Mouse (Mus musculus): ENCODE results near the gene Tectb. TPM values are rescaled to one million over a fixed set of nuclear protein-coding genes. Genes with fewer than 3 reads are reported as not detected.

Gene Tectb
- polyA plus RNA-seq, 1 experiment: 0.09 TPM

DNA sequence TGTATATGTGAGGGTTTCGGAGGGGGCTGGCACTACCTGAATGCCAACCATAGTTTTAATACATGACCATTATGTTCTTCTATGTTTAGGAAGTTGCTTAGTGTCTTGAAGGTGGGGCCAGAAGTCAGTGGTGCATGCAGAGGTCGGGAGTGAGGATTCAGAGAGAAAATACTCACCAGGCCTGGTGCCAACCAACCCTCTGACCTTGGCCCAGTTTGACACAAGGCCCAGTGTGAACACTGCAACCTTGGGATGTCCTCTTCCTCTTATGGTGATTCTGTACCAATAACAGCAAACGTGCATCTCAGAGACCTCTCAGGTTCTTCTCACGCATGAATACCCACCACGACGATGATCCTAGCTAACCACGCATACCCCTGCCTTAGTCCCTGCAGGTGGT lies 42.0 kb upstream of the Tectb start:
- Histone ChIP-seq H3K27me3 (replicated peaks; ENCODE audit: control insufficient read depth, insufficient read depth, low read length) (no peaks in the 10 kb centered on the region), H3K4me1 (ENCODE audit: control insufficient read depth, insufficient read depth, low read length) (peaks cover 46% of the 10 kb centered on the region), H3K36me3 (ENCODE audit: control insufficient read depth, insufficient read depth, low read length) (no peaks in the 10 kb centered on the region), H3K27ac (ENCODE audit: insufficient read depth, low read depth, low read length) (peak overlapping the region; percentile 80), H3K4me3 (ENCODE audit: insufficient read depth, low read depth, low read length) (no peak overlapping the region)
- peak; percentile 88 for DNase-seq
- WGBS: 47% methylated on average over 7 of the region's 7 CpGs
- TF ChIP-seq POLR2A (IDR thresholded peaks at IDR 0.05; ENCODE audit: low read depth, low read length) (no peak), CTCF (conservative IDR thresholded peaks at IDR 0.05; ENCODE audit: insufficient read depth, insufficient read length, low read depth, low read length) (no peak)

DNA sequence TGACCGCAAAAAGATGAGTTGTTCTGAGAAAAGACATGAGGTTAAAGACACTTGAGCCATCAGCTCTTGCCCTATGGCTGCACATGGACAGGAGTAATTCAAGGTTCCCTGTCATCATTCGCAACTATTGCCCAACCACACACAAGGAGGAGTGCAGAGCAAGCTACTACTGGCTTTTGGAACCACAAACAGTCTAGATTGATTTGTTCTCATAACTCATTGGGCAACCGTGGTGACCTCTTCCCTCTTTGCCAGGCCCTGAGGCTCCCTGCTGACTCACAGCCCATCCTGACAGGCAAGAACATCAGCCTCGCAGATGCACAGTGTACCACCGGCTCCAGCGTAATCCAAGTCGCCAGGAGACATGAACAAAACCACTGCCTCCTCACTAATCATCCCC lies 41.2 kb upstream of the Tectb start:
- Histone ChIP-seq H3K36me3 (ENCODE audit: control insufficient read depth, insufficient read depth, low read length) (no peaks in the 10 kb centered on the region), H3K4me3 (ENCODE audit: insufficient read depth, low read depth, low read length) (no peak overlapping the region), H3K4me1 (ENCODE audit: control insufficient read depth, insufficient read depth, low read length) (peaks cover 46% of the 10 kb centered on the region), H3K27ac (ENCODE audit: insufficient read depth, low read depth, low read length) (no peak overlapping the region), H3K27me3 (replicated peaks; ENCODE audit: control insufficient read depth, insufficient read depth, low read length) (no peaks in the 10 kb centered on the region)
- TF ChIP-seq POLR2A (IDR thresholded peaks at IDR 0.05; ENCODE audit: low read depth, low read length) (no peak), CTCF (conservative IDR thresholded peaks at IDR 0.05; ENCODE audit: insufficient read depth, insufficient read length, low read depth, low read length) (no peak)
- WGBS: 90% methylated on average over 7 of the region's 7 CpGs
- DNase-seq: no peak

DNA sequence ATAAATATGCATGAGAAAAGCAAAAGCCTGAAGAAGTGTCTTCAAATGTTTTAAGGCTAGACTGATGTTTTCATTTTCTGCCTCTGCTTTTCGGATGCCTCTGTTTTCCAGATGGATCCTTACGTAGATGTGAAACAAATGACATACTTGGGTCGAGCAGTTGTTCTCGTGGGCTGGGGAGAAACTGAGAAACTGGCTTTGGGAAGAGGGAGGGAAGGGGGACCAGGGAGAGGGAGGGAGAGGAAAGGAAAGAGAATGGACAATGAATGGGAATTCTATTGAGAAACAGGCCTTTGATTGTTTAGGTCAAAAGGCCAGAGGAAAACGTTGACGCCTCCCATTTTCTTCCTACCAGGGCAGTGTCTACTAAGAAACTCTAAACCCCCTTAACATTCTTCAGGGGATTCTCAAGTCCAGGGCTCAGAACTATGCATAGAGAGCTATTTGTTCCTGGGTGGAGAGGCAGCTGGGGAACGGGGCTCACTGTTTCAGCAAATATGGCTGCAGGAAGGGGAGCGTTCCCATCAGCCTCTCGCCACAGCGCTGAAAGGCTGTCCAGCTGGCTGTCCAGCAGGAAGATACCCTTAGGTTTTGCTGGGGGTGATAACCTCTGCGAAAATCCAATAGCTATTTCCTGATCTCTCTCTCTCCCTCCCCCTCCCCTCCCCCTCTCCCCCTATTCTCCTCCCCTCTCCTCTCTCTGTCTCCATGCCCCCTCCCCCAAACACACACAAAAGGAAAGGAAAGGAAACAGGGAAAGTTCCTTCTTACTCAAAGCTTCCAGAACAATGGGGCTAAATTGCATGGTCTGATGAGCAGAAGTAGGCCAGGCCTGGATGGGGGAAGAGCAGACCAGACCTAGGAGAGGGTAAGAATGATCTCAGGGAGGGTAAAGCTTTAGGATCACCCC lies 36.9 kb upstream of the Tectb start:
- Histone ChIP-seq H3K36me3 (ENCODE audit: control insufficient read depth, insufficient read depth, low read length) (no peaks in the 10 kb centered on the region), H3K27ac (ENCODE audit: insufficient read depth, low read depth, low read length) (no peak overlapping the region), H3K27me3 (replicated peaks; ENCODE audit: control insufficient read depth, insufficient read depth, low read length) (no peaks in the 10 kb centered on the region), H3K4me3 (ENCODE audit: insufficient read depth, low read depth, low read length) (no peak overlapping the region), H3K4me1 (ENCODE audit: control insufficient read depth, insufficient read depth, low read length) (peaks cover 19% of the 10 kb centered on the region)
- WGBS: 66% methylated on average over 11 of the region's 11 CpGs
- TF ChIP-seq CTCF (conservative IDR thresholded peaks at IDR 0.05; ENCODE audit: insufficient read depth, insufficient read length, low read depth, low read length): no peak
- TF ChIP-seq POLR2A (IDR thresholded peaks at IDR 0.05; ENCODE audit: low read depth, low read length): no peak
- no peak for DNase-seq

DNA sequence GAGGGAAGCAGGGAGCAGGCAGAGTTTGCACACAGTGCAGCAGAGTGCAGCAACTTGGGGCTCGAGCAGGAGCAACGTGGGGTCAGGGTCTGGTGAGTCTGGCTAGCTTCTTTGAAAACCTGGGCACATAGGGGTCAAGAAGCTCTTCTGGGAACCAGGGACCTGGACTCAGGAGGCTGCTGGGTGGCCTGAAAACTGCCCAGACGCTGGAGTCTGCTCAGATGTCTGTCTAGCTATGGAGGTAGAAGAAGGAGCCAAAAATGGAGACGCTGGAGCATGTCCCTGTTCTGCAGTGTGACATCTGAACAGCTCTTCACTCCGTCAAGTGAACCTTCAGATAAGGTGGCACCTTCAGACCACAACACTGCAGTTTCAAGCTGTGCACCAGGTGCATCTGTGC lies 35.8 kb upstream of the Tectb start:
- Histone ChIP-seq H3K4me3 (ENCODE audit: insufficient read depth, low read depth, low read length) (no peak overlapping the region), H3K27me3 (replicated peaks; ENCODE audit: control insufficient read depth, insufficient read depth, low read length) (no peaks in the 10 kb centered on the region), H3K27ac (ENCODE audit: insufficient read depth, low read depth, low read length) (peak overlapping the region; percentile 25; the same call in 1 of the 2 replicates), H3K4me1 (ENCODE audit: control insufficient read depth, insufficient read depth, low read length) (peaks cover 10% of the 10 kb centered on the region), H3K36me3 (ENCODE audit: control insufficient read depth, insufficient read depth, low read length) (no peaks in the 10 kb centered on the region)
- 60% methylated on average over 5 of the region's 5 CpGs for WGBS
- peak; percentile 30 for DNase-seq
- TF ChIP-seq POLR2A (IDR thresholded peaks at IDR 0.05; ENCODE audit: low read depth, low read length) (no peak), CTCF (conservative IDR thresholded peaks at IDR 0.05; ENCODE audit: insufficient read depth, insufficient read length, low read depth, low read length) (no peak)

DNA sequence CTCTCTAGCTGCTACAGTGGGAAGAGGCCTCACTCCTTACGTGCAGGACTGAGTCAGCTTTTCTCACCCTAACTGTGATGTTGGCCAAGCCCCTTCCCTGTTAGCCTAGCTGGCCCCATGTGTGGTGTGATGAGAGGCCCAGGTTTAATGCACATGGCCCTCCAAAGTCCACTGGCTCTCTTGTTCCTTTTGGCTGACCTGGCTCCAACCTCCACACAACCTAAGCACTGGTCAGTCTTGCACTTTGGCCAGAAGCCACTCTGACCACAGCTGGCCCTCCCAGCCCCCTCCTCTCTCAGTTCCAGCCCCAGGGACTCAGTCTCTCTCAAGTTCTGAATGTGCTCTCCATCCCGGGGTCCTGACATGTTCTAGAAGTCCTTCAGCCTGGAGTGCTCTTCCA lies 35.4 kb upstream of the Tectb start:
- 69% methylated on average over 2 of the region's 2 CpGs for WGBS
- Histone ChIP-seq H3K36me3 (ENCODE audit: control insufficient read depth, insufficient read depth, low read length) (no peaks in the 10 kb centered on the region), H3K27ac (ENCODE audit: insufficient read depth, low read depth, low read length) (peak overlapping the region; percentile 25; the same call in 1 of the 2 replicates), H3K4me3 (ENCODE audit: insufficient read depth, low read depth, low read length) (no peak overlapping the region), H3K27me3 (replicated peaks; ENCODE audit: control insufficient read depth, insufficient read depth, low read length) (no peaks in the 10 kb centered on the region), H3K4me1 (ENCODE audit: control insufficient read depth, insufficient read depth, low read length) (peaks cover 10% of the 10 kb centered on the region)
- no peak for TF ChIP-seq CTCF (conservative IDR thresholded peaks at IDR 0.05; ENCODE audit: insufficient read depth, insufficient read length, low read depth, low read length)
- no peak for TF ChIP-seq POLR2A (IDR thresholded peaks at IDR 0.05; ENCODE audit: low read depth, low read length)
- peak; percentile 88 for DNase-seq

DNA sequence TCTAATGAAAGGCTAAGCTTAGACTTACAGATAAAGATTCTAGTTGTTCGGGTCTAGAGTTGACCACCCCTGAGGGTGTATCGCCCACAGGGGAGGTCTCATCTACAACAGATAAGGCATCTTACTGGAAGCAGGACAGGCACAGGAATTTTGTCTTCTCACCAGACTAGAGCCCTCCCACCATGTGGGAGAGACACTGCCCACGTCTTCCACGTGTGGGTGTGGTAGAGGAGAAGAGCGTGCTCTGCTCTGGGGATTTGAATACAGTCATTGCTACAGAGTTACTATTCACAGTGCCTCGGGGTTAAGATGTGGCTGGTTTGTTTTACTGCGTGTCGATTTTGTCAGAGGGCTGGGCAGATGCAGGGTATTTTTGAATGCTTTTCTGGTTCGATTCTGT lies 33.0 kb upstream of the Tectb start:
- H3K27ac ChIP-seq (ENCODE audit: insufficient read depth, low read depth, low read length): no peak overlapping the region
- no peaks in the 10 kb centered on the region for H3K27me3 ChIP-seq (replicated peaks; ENCODE audit: control insufficient read depth, insufficient read depth, low read length)
- WGBS: 69% methylated on average over 9 of the region's 9 CpGs
- H3K4me1 ChIP-seq (ENCODE audit: control insufficient read depth, insufficient read depth, low read length): peaks cover 10% of the 10 kb centered on the region
- DNase-seq: no peak
- TF ChIP-seq CTCF (conservative IDR thresholded peaks at IDR 0.05; ENCODE audit: insufficient read depth, insufficient read length, low read depth, low read length) (no peak), POLR2A (IDR thresholded peaks at IDR 0.05; ENCODE audit: low read depth, low read length) (no peak)
- no peak overlapping the region for H3K4me3 ChIP-seq (ENCODE audit: insufficient read depth, low read depth, low read length)
- no peaks in the 10 kb centered on the region for H3K36me3 ChIP-seq (ENCODE audit: control insufficient read depth, insufficient read depth, low read length)

DNA sequence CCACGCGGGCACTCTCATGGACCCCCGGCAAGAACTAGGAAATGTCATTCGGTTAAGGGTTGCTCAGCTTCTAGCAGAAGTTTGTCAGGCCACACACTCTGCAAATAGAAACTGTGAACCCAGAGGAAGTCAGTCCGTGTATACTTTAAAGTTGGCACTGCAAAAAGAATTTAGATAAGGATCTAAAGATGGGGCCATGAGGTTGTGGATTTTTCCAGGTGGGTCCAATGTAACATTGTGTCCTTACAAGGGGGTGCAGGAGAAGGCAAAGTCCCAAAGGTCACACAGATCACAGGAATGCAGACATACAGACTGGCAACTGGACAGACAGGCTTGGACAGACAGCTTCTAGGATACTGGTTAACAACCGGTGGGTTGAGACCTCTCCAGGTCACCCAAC lies 32.4 kb upstream of the Tectb start:
- 65% methylated on average over 6 of the region's 6 CpGs for WGBS
- Histone ChIP-seq H3K36me3 (ENCODE audit: control insufficient read depth, insufficient read depth, low read length) (no peaks in the 10 kb centered on the region), H3K27ac (ENCODE audit: insufficient read depth, low read depth, low read length) (no peak overlapping the region), H3K4me1 (ENCODE audit: control insufficient read depth, insufficient read depth, low read length) (peaks cover 10% of the 10 kb centered on the region), H3K27me3 (replicated peaks; ENCODE audit: control insufficient read depth, insufficient read depth, low read length) (no peaks in the 10 kb centered on the region), H3K4me3 (ENCODE audit: insufficient read depth, low read depth, low read length) (no peak overlapping the region)
- TF ChIP-seq CTCF (conservative IDR thresholded peaks at IDR 0.05; ENCODE audit: insufficient read depth, insufficient read length, low read depth, low read length) (no peak), POLR2A (IDR thresholded peaks at IDR 0.05; ENCODE audit: low read depth, low read length) (no peak)
- no peak for DNase-seq
